Mouse (Mus musculus) forebrain, embryonic 12.5 days (tissue): ENCODE measurements at regions not wholly inside any gene's neighbourhood (a gene's known extent, or its start where the extent isn't known, plus 50 kb on each side); places are given as distances from the start of the nearest gene placed in this dataset.
A peak's percentile ranks its signal among the peaks of the same experiment; 100 is the strongest.

Experiments
- ATAC-seq: fragments of 200-750 bp; cut with Nextera tagmentation; 2 replicates; pipeline ENCODE4 v1.8.0; 2017; ENCODE audit warnings: moderate TSS enrichment; ENCODE audit not compliant: low FRiP score
- H3K27ac ChIP-seq: fragments of 300-500 bp; sonication (generic); 2 replicates; pipeline ENCODE4 v1.5.1; 2016; ENCODE audit warnings: mild to moderate bottlenecking
- H3K27me3 ChIP-seq: fragments of 300-500 bp; sonication (generic); 2 replicates; pipeline ENCODE4 v1.6.1; 2016; ENCODE audit warnings: mild to moderate bottlenecking
- H3K36me3 ChIP-seq: fragments of 300-500 bp; sonication (generic); replicated peaks from 2 replicates; pipeline ENCODE4 v1.6.1; 2016; ENCODE audit warnings: mild to moderate bottlenecking
- H3K4me1 ChIP-seq: fragments of 300-500 bp; sonication (generic); 2 replicates; pipeline ENCODE4 v1.6.1; 2016
- H3K4me2 ChIP-seq: fragments of 300-500 bp; sonication (generic); 2 replicates; pipeline ENCODE4 v1.6.1; 2016; ENCODE audit warnings: mild to moderate bottlenecking, moderate library complexity
- H3K4me3 ChIP-seq: fragments of 300-500 bp; sonication (generic); replicated peaks from 2 replicates; pipeline ENCODE4 v1.5.1; 2016; ENCODE audit warnings: mild to moderate bottlenecking
- H3K9ac ChIP-seq: fragments of 300-500 bp; sonication (generic); 2 replicates; pipeline ENCODE4 v1.6.1; 2016; ENCODE audit warnings: mild to moderate bottlenecking
- H3K9me3 ChIP-seq: fragments of 300-500 bp; sonication (generic); 2 replicates; pipeline ENCODE4 v1.6.1; 2016
- WGBS: fragments of 180-500 bp; shearing (Covaris S2); methylation state at CpG from one replicate; pipeline ENCODE4 v1.1.7; 2016; 5-methylcytosine and 5-hydroxymethylcytosine counted together

DNA sequence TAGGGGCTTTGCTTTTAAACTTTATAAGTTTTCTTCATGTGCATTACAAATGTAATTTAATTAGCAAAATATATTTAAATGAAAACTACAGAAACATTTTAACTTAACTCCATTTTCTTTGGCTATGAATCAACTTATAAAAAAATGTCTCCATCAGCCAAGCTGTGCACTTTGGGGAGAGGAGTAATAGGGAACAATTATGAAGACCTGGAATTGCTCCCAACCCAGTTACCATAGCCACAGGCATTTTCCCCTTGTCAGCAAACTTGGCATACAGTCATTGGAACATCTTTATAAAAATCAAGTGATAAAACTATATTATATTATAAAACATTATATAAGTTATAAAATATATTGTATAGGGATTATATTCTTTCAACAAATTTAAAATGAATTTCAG is 65.0 kb downstream of the Atxn7l3b start:
- no peak overlapping the region for H3K4me3 ChIP-seq
- H3K36me3 ChIP-seq: no peaks in the 10 kb centered on the region
- H3K4me1 ChIP-seq: no peaks in the 10 kb centered on the region
- no peak for ATAC-seq
- H3K9me3 ChIP-seq: no peaks in the 10 kb centered on the region
- no peak overlapping the region for H3K9ac ChIP-seq
- no peak overlapping the region for H3K4me2 ChIP-seq
- no peak overlapping the region for H3K27ac ChIP-seq
- no peaks in the 10 kb centered on the region for H3K27me3 ChIP-seq

DNA sequence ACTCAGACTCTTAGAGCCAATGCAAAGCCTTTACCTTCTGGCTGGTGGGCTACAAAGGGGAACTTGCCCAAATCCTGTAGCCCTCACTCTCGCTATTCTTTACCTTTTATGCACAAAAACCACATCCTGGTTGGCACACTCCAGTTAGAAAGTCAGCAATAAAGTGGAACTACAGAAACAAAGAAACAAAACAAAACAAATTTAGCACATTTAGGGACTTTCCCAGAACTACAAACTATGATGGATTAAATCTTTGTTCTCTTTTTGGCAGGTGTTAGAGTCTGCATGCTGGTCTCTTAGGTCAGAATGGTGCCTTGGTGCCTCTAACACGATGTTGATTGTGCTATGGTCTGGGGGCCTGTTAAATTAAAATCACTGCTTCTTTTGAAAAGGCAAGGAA is 65.4 kb downstream of the Atxn7l3b start:
- ATAC-seq: no peak
- Histone ChIP-seq H3K9me3 (no peaks in the 10 kb centered on the region), H3K4me3 (no peak overlapping the region), H3K27ac (no peak overlapping the region), H3K4me2 (no peak overlapping the region), H3K27me3 (no peaks in the 10 kb centered on the region), H3K36me3 (no peaks in the 10 kb centered on the region), H3K9ac (no peak overlapping the region), H3K4me1 (no peaks in the 10 kb centered on the region)
- 60% methylated on average over 2 of the region's 2 CpGs for WGBS

DNA sequence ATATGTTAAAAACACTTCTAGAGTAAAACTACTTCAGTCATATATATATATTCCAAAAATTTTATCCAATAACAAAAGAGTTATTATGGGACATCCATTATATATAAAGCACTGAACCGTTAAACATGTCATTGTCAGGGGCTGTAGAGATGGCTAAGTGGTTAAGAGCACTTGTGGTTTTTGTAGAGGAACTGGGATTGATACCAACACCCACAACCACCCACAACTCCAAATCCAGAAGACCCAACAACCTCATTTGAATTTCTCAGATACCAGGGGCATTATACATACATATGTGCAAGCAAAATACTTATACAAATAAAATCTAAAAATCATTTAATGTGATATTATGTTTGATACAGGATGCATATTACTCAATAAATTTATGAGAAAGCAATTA is 76.8 kb downstream of the Atxn7l3b start:
- H3K27me3 ChIP-seq: no peaks in the 10 kb centered on the region
- no peak overlapping the region for H3K4me2 ChIP-seq
- no peaks in the 10 kb centered on the region for H3K36me3 ChIP-seq
- no peaks in the 10 kb centered on the region for H3K4me1 ChIP-seq
- H3K9me3 ChIP-seq: no peaks in the 10 kb centered on the region
- H3K27ac ChIP-seq: no peak overlapping the region
- H3K4me3 ChIP-seq: no peak overlapping the region
- no peak overlapping the region for H3K9ac ChIP-seq
- 74% methylated on average over 1 of the region's 1 CpGs for WGBS
- ATAC-seq: no peak

DNA sequence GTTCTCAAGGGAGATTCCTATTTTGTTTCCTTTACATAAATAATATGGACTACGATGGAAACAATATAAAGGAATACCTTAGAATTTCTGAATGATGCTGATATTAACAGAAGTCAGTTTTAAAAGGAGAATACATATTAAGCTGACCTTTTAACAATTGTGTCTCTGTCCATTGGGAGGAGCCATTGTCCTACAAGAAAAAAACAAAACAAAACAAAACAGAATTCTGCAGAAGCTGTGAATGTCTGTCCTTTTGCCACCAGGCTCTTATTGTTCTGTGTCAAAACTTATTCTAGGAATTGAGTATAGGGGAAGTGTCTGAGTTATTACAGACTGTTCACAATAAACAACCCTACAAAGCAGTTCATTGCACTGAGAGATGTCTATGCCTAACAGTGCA is 82.6 kb downstream of the Atxn7l3b start:
- Histone ChIP-seq H3K36me3 (no peaks in the 10 kb centered on the region), H3K27ac (no peak overlapping the region), H3K9me3 (no peaks in the 10 kb centered on the region), H3K27me3 (no peaks in the 10 kb centered on the region), H3K9ac (no peak overlapping the region), H3K4me1 (no peaks in the 10 kb centered on the region), H3K4me2 (no peak overlapping the region), H3K4me3 (no peak overlapping the region)
- 79% methylated on average over 1 of the region's 1 CpGs for WGBS
- ATAC-seq: no peak

DNA sequence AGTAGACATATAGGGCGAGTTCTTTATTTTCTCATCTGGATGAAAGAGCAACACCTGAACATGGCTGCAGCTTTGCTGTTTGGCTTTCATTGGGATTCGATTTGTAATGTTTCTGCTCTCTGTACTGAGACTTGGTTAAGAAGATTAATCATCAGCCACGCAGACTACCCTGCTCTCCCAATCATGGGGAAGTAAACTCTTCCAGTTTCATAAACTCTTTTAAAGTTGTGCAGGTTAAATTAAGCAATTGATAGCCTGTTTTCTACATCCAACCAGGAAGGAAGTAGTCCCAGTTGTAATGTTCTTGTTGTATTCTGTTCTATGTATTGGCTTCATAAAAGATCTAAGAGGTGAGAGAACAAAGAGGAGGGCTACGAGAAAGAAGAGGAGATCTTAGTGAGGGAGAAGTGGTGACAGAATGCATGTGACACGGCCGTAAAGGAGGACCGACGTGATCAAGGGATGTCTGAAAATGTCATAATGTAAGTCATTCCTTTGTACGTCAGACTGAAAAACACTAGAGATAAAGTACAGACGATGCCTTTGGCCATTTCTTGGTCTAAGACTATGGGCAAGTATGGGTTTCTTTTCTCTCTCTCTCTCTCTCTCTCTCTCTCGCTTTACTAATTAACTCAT is 91.3 kb downstream of the Atxn7l3b start:
- Histone ChIP-seq H3K4me3 (no peak overlapping the region), H3K4me2 (no peak overlapping the region), H3K4me1 (no peaks in the 10 kb centered on the region), H3K9ac (no peak overlapping the region), H3K9me3 (no peaks in the 10 kb centered on the region), H3K36me3 (no peaks in the 10 kb centered on the region), H3K27me3 (no peaks in the 10 kb centered on the region), H3K27ac (no peak overlapping the region)
- 79% methylated on average over 11 of the region's 11 CpGs for WGBS
- no peak for ATAC-seq

DNA sequence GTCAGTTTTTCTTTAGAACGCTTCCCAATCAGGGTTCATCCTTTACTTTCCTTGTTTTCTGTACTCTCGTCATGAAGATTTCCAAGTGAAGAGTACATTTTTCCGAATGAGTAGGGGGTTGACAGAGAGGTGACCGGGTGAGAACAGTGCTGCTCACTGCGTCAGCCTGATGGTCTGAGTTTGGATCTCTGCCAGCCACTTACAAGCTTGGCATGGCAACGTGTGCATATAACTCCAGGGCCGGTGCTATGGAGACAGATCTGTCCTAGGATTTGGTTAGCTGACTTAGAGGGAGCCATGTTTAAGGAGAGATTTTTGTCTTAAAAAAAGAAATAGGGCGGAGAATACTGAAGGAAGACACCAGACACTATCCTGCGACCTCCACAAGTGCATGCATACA is 92.8 kb downstream of the Atxn7l3b start:
- Histone ChIP-seq H3K36me3 (no peaks in the 10 kb centered on the region), H3K4me3 (no peak overlapping the region), H3K4me2 (no peak overlapping the region), H3K9me3 (no peaks in the 10 kb centered on the region), H3K27me3 (no peaks in the 10 kb centered on the region), H3K4me1 (no peaks in the 10 kb centered on the region), H3K27ac (no peak overlapping the region), H3K9ac (no peak overlapping the region)
- WGBS: 87% methylated on average over 9 of the region's 9 CpGs
- no peak for ATAC-seq

DNA sequence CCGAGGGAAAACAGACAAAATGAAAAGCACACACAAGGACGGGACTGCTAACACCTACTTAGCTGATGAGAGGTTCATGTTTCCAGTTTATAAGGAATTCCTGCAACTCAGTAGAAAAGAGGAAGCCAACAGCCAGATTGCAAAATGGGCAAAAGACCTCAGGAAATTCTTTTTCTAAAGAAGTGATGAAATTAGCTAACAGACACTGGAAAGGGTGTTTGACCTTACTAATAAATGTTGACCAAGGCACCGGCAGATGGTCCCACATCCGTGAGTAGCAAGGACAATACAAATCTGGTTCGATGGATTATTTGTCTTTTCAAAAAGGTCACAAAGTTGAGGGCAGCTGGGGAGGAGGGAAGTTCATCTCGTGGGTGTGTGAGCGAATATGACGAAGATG is 93.3 kb downstream of the Atxn7l3b start:
- H3K9ac ChIP-seq: no peak overlapping the region
- H3K27me3 ChIP-seq: no peaks in the 10 kb centered on the region
- H3K27ac ChIP-seq: no peak overlapping the region
- no peaks in the 10 kb centered on the region for H3K9me3 ChIP-seq
- no peaks in the 10 kb centered on the region for H3K4me1 ChIP-seq
- WGBS: 84% methylated on average over 8 of the region's 8 CpGs
- no peak for ATAC-seq
- H3K4me3 ChIP-seq: no peak overlapping the region
- no peaks in the 10 kb centered on the region for H3K36me3 ChIP-seq
- H3K4me2 ChIP-seq: no peak overlapping the region

DNA sequence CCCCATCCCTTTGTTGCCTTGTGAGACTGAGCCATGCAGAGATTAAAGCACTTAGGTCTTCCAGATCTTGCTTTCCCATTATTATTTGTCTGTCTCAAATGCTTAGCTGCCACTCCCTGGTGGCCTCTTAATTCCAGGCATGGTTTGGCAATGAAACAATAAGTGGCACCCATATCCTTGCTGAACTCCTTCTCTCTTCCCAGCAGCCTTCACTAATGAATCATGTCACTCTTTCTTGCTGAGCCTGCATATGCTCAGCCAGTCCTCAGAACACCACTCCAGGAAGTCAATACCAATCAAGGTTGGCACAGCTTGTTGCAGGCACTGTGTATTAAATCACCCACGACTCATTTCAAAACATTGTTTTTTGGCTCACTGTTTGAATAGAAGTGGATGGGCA is 118.6 kb downstream of the Atxn7l3b start:
- H3K4me1 ChIP-seq: peaks cover 3% of the 10 kb centered on the region; the same call in 1 of the 2 replicates
- 27% methylated on average over 1 of the region's 1 CpGs for WGBS
- no peak for ATAC-seq

DNA sequence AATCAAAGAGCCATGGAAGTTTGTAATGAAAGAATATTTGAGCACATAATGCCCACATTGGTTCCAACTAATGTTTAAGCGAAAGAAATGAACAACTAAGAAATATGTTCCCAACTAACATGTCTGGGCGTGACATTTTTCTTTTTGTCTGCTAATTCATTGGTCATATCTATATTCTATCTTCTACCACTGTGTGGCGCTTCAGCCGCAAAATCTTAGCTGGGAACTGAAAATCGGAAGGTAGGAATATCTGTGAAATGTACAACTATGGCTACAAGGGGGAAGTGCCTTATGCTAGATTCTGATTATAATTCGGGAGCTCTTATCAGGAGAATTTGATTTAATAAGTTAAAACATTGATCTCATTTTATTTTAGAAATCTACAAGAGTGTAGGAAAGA is 125.2 kb downstream of the Atxn7l3b start:
- no peak overlapping the region for H3K9ac ChIP-seq

More for the DNA sequence above, 118.6 kb downstream of the Atxn7l3b start:
- Histone ChIP-seq H3K9ac (no peak overlapping the region), H3K27me3 (no peaks in the 10 kb centered on the region), H3K9me3 (no peaks in the 10 kb centered on the region), H3K27ac (no peak overlapping the region), H3K4me2 (no peak overlapping the region), H3K36me3 (no peaks in the 10 kb centered on the region), H3K4me3 (no peak overlapping the region)

DNA sequence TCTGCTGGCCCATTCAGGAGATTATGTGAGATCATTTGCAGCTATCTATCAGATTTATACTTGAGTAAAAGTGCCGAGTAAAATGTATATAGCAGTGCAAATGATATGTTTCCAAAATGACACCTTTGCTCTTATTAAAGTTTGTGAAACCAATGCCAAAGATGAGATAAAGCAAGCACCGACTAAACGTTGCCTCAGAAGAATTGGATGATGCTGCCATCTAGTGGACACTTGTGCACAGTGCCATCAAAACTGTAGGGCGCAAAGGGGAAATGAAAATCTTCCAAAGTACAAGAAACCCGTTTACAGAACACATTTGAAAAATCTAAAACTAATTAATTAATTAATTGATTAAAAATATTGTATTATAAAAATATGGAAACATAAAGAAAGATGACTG is 127.2 kb downstream of the Atxn7l3b start:
- H3K27ac ChIP-seq: no peak overlapping the region
- 8% methylated on average over 5 of the region's 5 CpGs for WGBS
- H3K27me3 ChIP-seq: no peaks in the 10 kb centered on the region; the same call in 1 of the 2 replicates
- H3K4me2 ChIP-seq: no peak overlapping the region
- no peak overlapping the region for H3K4me3 ChIP-seq
- peak; percentile 79 for ATAC-seq
- H3K36me3 ChIP-seq: no peaks in the 10 kb centered on the region
- peaks cover 11% of the 10 kb centered on the region; the same call in 1 of the 2 replicates for H3K4me1 ChIP-seq
- no peak overlapping the region for H3K9ac ChIP-seq
- H3K9me3 ChIP-seq: no peaks in the 10 kb centered on the region

More for the DNA sequence above, 125.2 kb downstream of the Atxn7l3b start:
- ATAC-seq: no peak
- no peak overlapping the region for H3K27ac ChIP-seq
- no peak overlapping the region for H3K4me3 ChIP-seq
- H3K36me3 ChIP-seq: no peaks in the 10 kb centered on the region
- H3K9me3 ChIP-seq: no peaks in the 10 kb centered on the region
- 49% methylated on average over 6 of the region's 6 CpGs for WGBS
- peaks cover 4% of the 10 kb centered on the region; the same call in 1 of the 2 replicates for H3K4me1 ChIP-seq
- H3K27me3 ChIP-seq: no peaks in the 10 kb centered on the region; the same call in 1 of the 2 replicates
- H3K4me2 ChIP-seq: no peak overlapping the region

DNA sequence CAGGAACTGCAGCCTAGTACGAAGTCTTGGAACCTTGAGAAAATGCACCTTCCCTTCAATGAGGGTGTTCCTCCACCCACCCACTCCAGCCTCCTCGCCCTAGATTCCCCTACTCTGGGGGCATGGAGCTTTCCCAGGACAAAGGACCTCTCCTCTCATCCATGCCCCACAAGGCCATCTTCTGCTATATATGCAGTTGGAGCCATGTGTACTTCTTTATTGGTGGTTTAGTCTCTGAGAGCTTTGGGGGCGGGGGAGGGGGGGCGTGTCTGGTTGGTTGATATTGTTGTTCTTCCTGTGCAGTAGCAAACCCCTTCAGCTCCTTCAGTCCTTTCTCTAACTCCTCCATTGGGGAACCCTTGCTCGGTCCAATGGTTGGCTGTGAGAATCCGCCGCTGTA is 130.2 kb downstream of the Atxn7l3b start:
- WGBS: 51% methylated on average over 7 of the region's 7 CpGs
- Histone ChIP-seq H3K9me3 (no peaks in the 10 kb centered on the region), H3K9ac (no peak overlapping the region), H3K4me1 (peaks cover 11% of the 10 kb centered on the region; the same call in 1 of the 2 replicates), H3K27ac (no peak overlapping the region), H3K27me3 (no peaks in the 10 kb centered on the region; the same call in 1 of the 2 replicates), H3K4me2 (no peak overlapping the region), H3K36me3 (no peaks in the 10 kb centered on the region), H3K4me3 (no peak overlapping the region)
- no peak; the same call in 1 of the 2 replicates for ATAC-seq

DNA sequence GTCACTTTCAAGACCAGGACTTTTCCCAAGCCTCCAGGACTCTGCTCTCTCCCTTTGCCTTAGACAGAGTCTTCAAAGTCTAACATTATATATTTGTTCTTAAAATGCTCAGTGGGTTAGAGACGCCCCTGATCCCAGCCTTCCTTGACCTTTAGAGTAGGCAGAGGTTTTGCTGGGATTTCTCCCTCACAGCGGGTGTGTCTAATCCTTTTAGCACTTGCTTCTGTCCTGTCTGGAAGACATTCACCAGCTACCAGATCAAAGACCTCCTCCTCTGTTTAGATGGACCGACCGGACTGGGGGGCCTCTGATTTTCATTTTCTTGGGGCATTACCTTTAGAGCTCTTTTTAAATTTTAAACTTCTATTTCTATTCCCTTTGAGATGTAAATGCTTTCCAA is 130.7 kb downstream of the Atxn7l3b start:
- ATAC-seq: no peak
- Histone ChIP-seq H3K4me1 (peaks cover 11% of the 10 kb centered on the region; the same call in 1 of the 2 replicates), H3K27ac (no peak overlapping the region), H3K4me2 (no peak overlapping the region), H3K4me3 (no peak overlapping the region), H3K36me3 (no peaks in the 10 kb centered on the region), H3K9me3 (no peaks in the 10 kb centered on the region), H3K9ac (no peak overlapping the region), H3K27me3 (no peaks in the 10 kb centered on the region; the same call in 1 of the 2 replicates)
- 9% methylated on average over 4 of the region's 4 CpGs for WGBS

DNA sequence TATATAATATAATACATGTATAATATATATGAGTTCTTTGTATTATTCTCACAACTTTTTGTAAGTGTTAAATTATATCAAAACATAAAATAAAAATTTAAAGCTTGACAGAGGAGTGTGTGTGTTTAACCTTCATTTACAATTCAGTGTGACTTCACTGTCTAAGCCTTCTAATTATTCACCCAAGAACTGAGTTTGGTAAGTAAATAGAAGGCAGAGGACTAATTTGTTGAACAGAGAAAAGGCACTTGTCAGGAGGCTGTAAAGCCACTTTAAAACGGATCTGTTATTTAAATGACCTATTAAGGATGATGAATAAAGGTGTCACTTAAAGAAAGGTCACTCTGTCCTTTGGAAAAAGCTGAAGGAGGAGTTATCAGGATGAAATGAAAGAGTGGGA is 132.9 kb downstream of the Atxn7l3b start:
- WGBS: 8% methylated on average over 1 of the region's 1 CpGs
- Histone ChIP-seq H3K27me3 (no peaks in the 10 kb centered on the region), H3K4me1 (peaks cover 11% of the 10 kb centered on the region; the same call in 1 of the 2 replicates), H3K36me3 (no peaks in the 10 kb centered on the region), H3K9me3 (no peaks in the 10 kb centered on the region), H3K4me2 (no peak overlapping the region), H3K9ac (no peak overlapping the region), H3K27ac (no peak overlapping the region), H3K4me3 (no peak overlapping the region)
- ATAC-seq: peak; percentile 16; the same call in 1 of the 2 replicates
